Comparison of ENCODE assay signal across 26 mouse cellular contexts in genomic region chr16:92381092-92381491, GRCm38 (mm10). TPM values are rescaled to one million over a fixed set of nuclear protein-coding genes. Genes with fewer than 3 reads are reported as not detected.
DNase-seq lines count a peak whose midpoint lies in the region; ATAC-seq and TF ChIP-seq lines count a peak whose summit lies in the region.
"Had no signal": no experiment of that assay in that cellular context is flagged by ENCODE, and none has a peak within 500 bp of the region (broad histone marks: within the 10 kb centered on the region; RNA-seq: fewer than 3 reads in every experiment).

No protein-coding gene starts in this region.

- H3K4me3 ChIP-seq in intestine, postnatal 0 days (ENCODE audit: low read depth, low read length), result no peak overlapping the region
- no peak overlapping the region for H3K4me3 ChIP-seq in intestine, embryonic 15.5 days (replicated peaks)
- H3K4me3 ChIP-seq in stomach, embryonic 16.5 days (replicated peaks; ENCODE audit: low read length), result no peak overlapping the region
- H3K4me3 ChIP-seq in stomach, postnatal 0 days (ENCODE audit: low read depth, low read length), result no peak overlapping the region

- no peak overlapping the region for H3K27ac ChIP-seq in intestine, postnatal 0 days (ENCODE audit: low read depth, low read length)
- no peak overlapping the region for H3K27ac ChIP-seq in intestine, embryonic 15.5 days
- no peak overlapping the region for H3K27ac ChIP-seq in stomach, embryonic 16.5 days (ENCODE audit: low read length)
- H3K27ac ChIP-seq in stomach, postnatal 0 days (replicated peaks), result no peak overlapping the region

- intact Hi-C loops in heart, postnatal 10 days (cut with DNase I), result no loop called here

- peak; percentile 82 for DNase-seq in heart, adult 11 months
- no peak for DNase-seq in heart, postnatal 10 days
- no peak for DNase-seq in stomach, postnatal 0 days (ENCODE audit: low spot score)
- DNase-seq in kidney, adult 11 months, result no peak
- DNase-seq in neural tube, embryonic 10.5 days (ENCODE audit: extremely low spot score, low spot score), result no peak
- DNase-seq: adrenal gland, adult 2 months; adrenal gland, adult 8-10 months; adrenal gland, postnatal 10 days; adrenal gland, postnatal 14 days; adrenal gland, postnatal 25 days; adrenal gland, postnatal 36 days; B cell, adult 2 months; cerebellum, adult 11 months; cerebellum, adult 11-12 months had no signal

- peak; percentile 51 for ATAC-seq in intestine, postnatal 0 days
- ATAC-seq in intestine, embryonic 15.5 days, result no peak
- ATAC-seq in stomach, embryonic 16.5 days (ENCODE audit: insufficient read depth, low FRiP score), result peak; percentile 28; the same call in 1 of the 2 replicates
- peak; percentile 38 for ATAC-seq in stomach, postnatal 0 days (ENCODE audit: low FRiP score, low TSS enrichment)
- ATAC-seq: activated CD4-positive, CD25-positive, alpha-beta regulatory T cell, adult 4 months; CD4-positive, CD25-positive, alpha-beta regulatory T cell, adult 4 months; Patski had no signal

- no peaks in the 10 kb centered on the region for H3K9me3 ChIP-seq in intestine, postnatal 0 days (ENCODE audit: control insufficient read depth)
- H3K9me3 ChIP-seq in intestine, embryonic 15.5 days, result no peaks in the 10 kb centered on the region
- no peaks in the 10 kb centered on the region for H3K9me3 ChIP-seq in stomach, embryonic 16.5 days (replicated peaks; ENCODE audit: control insufficient read depth, low read length)
- no peaks in the 10 kb centered on the region for H3K9me3 ChIP-seq in stomach, postnatal 0 days (ENCODE audit: control insufficient read depth, low read length)
- H3K9me3 ChIP-seq: G1E had no signal

- no peak overlapping the region for H3K4me2 ChIP-seq in intestine, postnatal 0 days (replicated peaks; ENCODE audit: low read depth)
- no peak overlapping the region for H3K4me2 ChIP-seq in intestine, embryonic 15.5 days (replicated peaks)
- H3K4me2 ChIP-seq in stomach, embryonic 16.5 days (ENCODE audit: low read depth, low read length), result no peak overlapping the region
- no peak overlapping the region for H3K4me2 ChIP-seq in stomach, postnatal 0 days (replicated peaks; ENCODE audit: low read depth)

- H3K27me3 ChIP-seq in intestine, postnatal 0 days (replicated peaks; ENCODE audit: control insufficient read depth, insufficient read depth, low read length), result no peaks in the 10 kb centered on the region
- H3K27me3 ChIP-seq in intestine, embryonic 15.5 days (replicated peaks), result no peaks in the 10 kb centered on the region
- H3K27me3 ChIP-seq in stomach, embryonic 16.5 days (ENCODE audit: control insufficient read depth, insufficient read depth, low read length), result no peaks in the 10 kb centered on the region
- H3K27me3 ChIP-seq in stomach, postnatal 0 days (ENCODE audit: control insufficient read depth, insufficient read depth, low read length), result no peaks in the 10 kb centered on the region
- H3K27me3 ChIP-seq: CH12.LX, Patski had no signal

- H3K4me1 ChIP-seq in intestine, postnatal 0 days (replicated peaks; ENCODE audit: control insufficient read depth, insufficient read depth, low read length), result no peaks in the 10 kb centered on the region
- H3K4me1 ChIP-seq in intestine, embryonic 15.5 days (replicated peaks), result no peaks in the 10 kb centered on the region
- no peaks in the 10 kb centered on the region for H3K4me1 ChIP-seq in stomach, embryonic 16.5 days (ENCODE audit: control insufficient read depth, insufficient read depth, low read length)
- H3K4me1 ChIP-seq in stomach, postnatal 0 days (replicated peaks; ENCODE audit: control insufficient read depth, insufficient read depth), result no peaks in the 10 kb centered on the region

- H3K9ac ChIP-seq in intestine, postnatal 0 days (ENCODE audit: low read depth, low read length), result no peak overlapping the region
- H3K9ac ChIP-seq in intestine, embryonic 15.5 days, result no peak overlapping the region
- H3K9ac ChIP-seq in stomach, embryonic 16.5 days (ENCODE audit: low read length), result no peak overlapping the region
- no peak overlapping the region for H3K9ac ChIP-seq in stomach, postnatal 0 days (ENCODE audit: low read length)

- no peaks in the 10 kb centered on the region for H3K36me3 ChIP-seq in intestine, postnatal 0 days (ENCODE audit: control insufficient read depth, insufficient read depth)
- H3K36me3 ChIP-seq in intestine, embryonic 15.5 days, result no peaks in the 10 kb centered on the region
- H3K36me3 ChIP-seq in stomach, embryonic 16.5 days (ENCODE audit: control insufficient read depth, insufficient read depth, low read length), result no peaks in the 10 kb centered on the region
- H3K36me3 ChIP-seq in stomach, postnatal 0 days (ENCODE audit: control insufficient read depth, insufficient read depth, low read length), result no peaks in the 10 kb centered on the region
- H3K36me3 ChIP-seq: G1E had no signal

- 47% methylated on average over 6 of the region's 6 CpGs for WGBS in intestine, postnatal 0 days
- 65% methylated on average over 6 of the region's 6 CpGs for WGBS in intestine, embryonic 15.5 days
- WGBS in stomach, embryonic 16.5 days, result 63% methylated on average over 6 of the region's 6 CpGs
- WGBS in stomach, postnatal 0 days, result 66% methylated on average over 6 of the region's 6 CpGs

- no peak for TF ChIP-seq EP300 in stomach, postnatal 0 days (optimal IDR thresholded peaks at IDR 0.05)

- no peak for TF ChIP-seq CTCF in intestine, postnatal 0 days (IDR thresholded peaks at IDR 0.05; ENCODE audit: low read depth)
- no peak for TF ChIP-seq CTCF in stomach, postnatal 0 days (IDR thresholded peaks at IDR 0.05; ENCODE audit: low read depth)

RNA-seq across cellular contexts. Expression of gene Kcne1, which starts 21.8 kb away (rescaled TPM):
- 100 to 1,000 TPM; 415 to 442 TPM for total RNA-seq in heart, postnatal 10 days (2021)
- not detected in 2 replicates for polyA plus RNA-seq in intestine, postnatal 0 days (2015; fragmentation: Nextera tagmentation; extraction: Ambion mirVana)
- 0.25 TPM in 1 of 2 replicates, not detected in the other for polyA plus RNA-seq in intestine, embryonic 15.5 days (2015; fragmentation: Nextera tagmentation; extraction: Ambion mirVana)
- polyA plus RNA-seq in stomach, embryonic 16.5 days (2015; fragmentation: Nextera tagmentation; extraction: Ambion mirVana), result 0.92 and 1.6 TPM in 2 replicates
- polyA plus RNA-seq in stomach, postnatal 0 days (2015; fragmentation: Nextera tagmentation; extraction: Ambion mirVana), result 20.3 and 20.8 TPM in 2 replicates
- total RNA-seq: adrenal gland, adult 18-20 months; adrenal gland, adult 8-10 months; adrenal gland, postnatal 10 days; adrenal gland, postnatal 14 days; adrenal gland, postnatal 25 days; adrenal gland, postnatal 36 days; ES-E14; MEL had no signal
- polyA plus RNA-seq: activated CD4-positive, CD25-positive, alpha-beta regulatory T cell, adult 4 months; adrenal gland, adult 2 months; CD4-positive, CD25-positive, alpha-beta regulatory T cell, adult 4 months; G1E; Patski had no signal

RNA-seq across cellular contexts. Expression of gene Fam243, which starts 59.9 kb away (rescaled TPM):
- 1 to 10 TPM in 1 of 2 experiments, under 1 TPM in 1; 0.62 to 1.2 TPM for total RNA-seq in heart, postnatal 10 days (2021)
- polyA plus RNA-seq in intestine, postnatal 0 days (2015; fragmentation: Nextera tagmentation; extraction: Ambion mirVana), result not detected in 2 replicates
- not detected in 2 replicates for polyA plus RNA-seq in intestine, embryonic 15.5 days (2015; fragmentation: Nextera tagmentation; extraction: Ambion mirVana)
- not detected in 2 replicates for polyA plus RNA-seq in stomach, embryonic 16.5 days (2015; fragmentation: Nextera tagmentation; extraction: Ambion mirVana)
- not detected in 2 replicates for polyA plus RNA-seq in stomach, postnatal 0 days (2015; fragmentation: Nextera tagmentation; extraction: Ambion mirVana)
- total RNA-seq: adrenal gland, adult 18-20 months; adrenal gland, adult 2 months; adrenal gland, postnatal 10 days; adrenal gland, postnatal 14 days; adrenal gland, postnatal 25 days; adrenal gland, postnatal 36 days; CH12.LX; ES-E14; MEL had no signal
- polyA plus RNA-seq: activated CD4-positive, CD25-positive, alpha-beta regulatory T cell, adult 4 months; adrenal gland, adult 2 months; C2C12; CD4-positive, CD25-positive, alpha-beta regulatory T cell, adult 4 months; G1E had no signal
